Mouse (Mus musculus) gastrocnemius, adult 18-20 months (tissue): ENCODE results near the gene Ephb2. TPM values are rescaled to one million over a fixed set of nuclear protein-coding genes. Genes with fewer than 3 reads are reported as not detected.

Experiments used
- DNase-seq: peaks from one replicate; pipeline ENCODE4 v3.0.0; 2021; ENCODE audit warnings: low spot score
- total RNA-seq, 2 experiments: library from RNA; stranded (reverse); gene quantifications; 2 replicates each; pipeline ENCODE4 v1.2.3; 2021

The Ephb2 gene
- total RNA-seq, 2 experiments from 2014 or later = 0.53 to 0.74 TPM

GRCm38 (mm10) chr4:136653019-136653418, 182.8 kb downstream of the Ephb2 start:
- no peak for DNase-seq

- DNase-seq = no peak
Observed at GRCm38 (mm10) chr4:136652528-136652910, 183.3 kb downstream of the Ephb2 start.

GRCm38 (mm10) chr4:136651882-136652527, 183.8 kb downstream of the Ephb2 start:
- DNase-seq = no peak

- DNase-seq = no peak
Observed at GRCm38 (mm10) chr4:136651357-136651811, 184.4 kb downstream of the Ephb2 start.

GRCm38 (mm10) chr4:136650261-136650660, 185.5 kb downstream of the Ephb2 start:
- DNase-seq = no peak

GRCm38 (mm10) chr4:136649480-136650196, 186.2 kb downstream of the Ephb2 start:
- DNase-seq = no peak

- DNase-seq = peak; percentile 63
Observed at GRCm38 (mm10) chr4:136648922-136649479, 186.8 kb downstream of the Ephb2 start.

- DNase-seq = no peak
Observed at GRCm38 (mm10) chr4:136638890-136639289, 196.9 kb downstream of the Ephb2 start.

GRCm38 (mm10) chr4:136638230-136638750, 197.5 kb downstream of the Ephb2 start:
- no peak for DNase-seq

GRCm38 (mm10) chr4:136637563-136638229, 198.1 kb downstream of the Ephb2 start:
- no peak for DNase-seq

GRCm38 (mm10) chr4:136636983-136637562, 198.7 kb downstream of the Ephb2 start:
- no peak for DNase-seq

- no peak for DNase-seq
Observed at GRCm38 (mm10) chr4:136636511-136636910, 199.3 kb downstream of the Ephb2 start.

- DNase-seq = no peak
Observed at GRCm38 (mm10) chr4:136635995-136636394, 199.8 kb downstream of the Ephb2 start.

- DNase-seq = no peak
Observed at GRCm38 (mm10) chr4:136631237-136631994, 204.4 kb downstream of the Ephb2 start.

- no peak for DNase-seq
Observed at GRCm38 (mm10) chr4:136626590-136626989, 209.2 kb downstream of the Ephb2 start.

GRCm38 (mm10) chr4:136622388-136622787, 213.4 kb downstream of the Ephb2 start, which contains the start of gene Lactbl1:
Gene Lactbl1, plus strand, starts transcription at chr4:136622621.
- DNase-seq = no peak

GRCm38 (mm10) chr4:136621956-136622355, 213.8 kb downstream of the Ephb2 start:
- DNase-seq = no peak

GRCm38 (mm10) chr4:136621336-136621735, 214.5 kb downstream of the Ephb2 start:
- peak; percentile 65 for DNase-seq

GRCm38 (mm10) chr4:136613657-136614056, 222.1 kb downstream of the Ephb2 start:
- DNase-seq = no peak

- DNase-seq = no peak
Observed at GRCm38 (mm10) chr4:136610387-136610856, 225.4 kb downstream of the Ephb2 start, which contains the start of gene Tex46. Gene Tex46, plus strand, starts transcription at chr4:136610437.
